Mouse (Mus musculus): Measurements from ENCODE around the gene Syde1. TPM values are rescaled to one million over a fixed set of nuclear protein-coding genes. Genes with fewer than 3 reads are reported as not detected.
A peak's percentile ranks its signal among the peaks of the same experiment; 100 is the strongest.

Gene Syde1
- polyA plus RNA-seq, 1 experiment from 2014 or later = 8.2 TPM

- 82% methylated on average over 3 of the region's 3 CpGs for WGBS
- Histone ChIP-seq H3K9me3 (ENCODE audit: control insufficient read depth, low read length) (no peaks in the 10 kb centered on the region), H3K9ac (ENCODE audit: low read depth, low read length) (no peak overlapping the region), H3K36me3 (ENCODE audit: control insufficient read depth, insufficient read depth, low read length) (peaks cover 20% of the 10 kb centered on the region), H3K4me1 (replicated peaks; ENCODE audit: control insufficient read depth, insufficient read depth, low read length) (no peaks in the 10 kb centered on the region), H3K4me2 (no peak overlapping the region), H3K4me3 (ENCODE audit: low read depth, low read length) (no peak overlapping the region), H3K27ac (ENCODE audit: low read depth, low read length) (no peak overlapping the region), H3K27me3 (replicated peaks; ENCODE audit: control insufficient read depth, insufficient read depth, low read length) (no peaks in the 10 kb centered on the region)
- DNase-seq (ENCODE audit: low spot score) (no peak), ATAC-seq (replicated peaks; ENCODE audit: low FRiP score) (no peak)
Measured at GRCm38 (mm10) chr10:78583939-78584338, 7.8 kb downstream of the Syde1 start.

GRCm38 (mm10) chr10:78583347-78583746, 8.4 kb downstream of the Syde1 start:
- no peaks in the 10 kb centered on the region for H3K4me1 ChIP-seq (replicated peaks; ENCODE audit: control insufficient read depth, insufficient read depth, low read length)
- H3K36me3 ChIP-seq (ENCODE audit: control insufficient read depth, insufficient read depth, low read length) = peaks cover 17% of the 10 kb centered on the region
- no peak overlapping the region for H3K4me3 ChIP-seq (ENCODE audit: low read depth, low read length)
- H3K9me3 ChIP-seq (ENCODE audit: control insufficient read depth, low read length) = no peaks in the 10 kb centered on the region
- H3K4me2 ChIP-seq = no peak overlapping the region
- H3K27ac ChIP-seq (ENCODE audit: low read depth, low read length) = no peak overlapping the region
- H3K9ac ChIP-seq (ENCODE audit: low read depth, low read length) = no peak overlapping the region
- DNase-seq (ENCODE audit: low spot score) = no peak
- ATAC-seq (replicated peaks; ENCODE audit: low FRiP score) = no peak
- no peaks in the 10 kb centered on the region for H3K27me3 ChIP-seq (replicated peaks; ENCODE audit: control insufficient read depth, insufficient read depth, low read length)
- WGBS = 72% methylated on average over 9 of the region's 9 CpGs

GRCm38 (mm10) chr10:78581121-78581520, 10.6 kb downstream of the Syde1 start:
- Histone ChIP-seq H3K4me1 (replicated peaks; ENCODE audit: control insufficient read depth, insufficient read depth, low read length) (no peaks in the 10 kb centered on the region), H3K4me2 (no peak overlapping the region), H3K27me3 (replicated peaks; ENCODE audit: control insufficient read depth, insufficient read depth, low read length) (no peaks in the 10 kb centered on the region), H3K9me3 (ENCODE audit: control insufficient read depth, low read length) (no peaks in the 10 kb centered on the region), H3K27ac (ENCODE audit: low read depth, low read length) (no peak overlapping the region), H3K4me3 (ENCODE audit: low read depth, low read length) (no peak overlapping the region), H3K9ac (ENCODE audit: low read depth, low read length) (no peak overlapping the region), H3K36me3 (ENCODE audit: control insufficient read depth, insufficient read depth, low read length) (peaks cover 12% of the 10 kb centered on the region)
- ATAC-seq (replicated peaks; ENCODE audit: low FRiP score) = no peak
- no peak for DNase-seq (ENCODE audit: low spot score)
- 93% methylated on average over 7 of the region's 7 CpGs for WGBS

GRCm38 (mm10) chr10:78578204-78578603, 13.6 kb downstream of the Syde1 start:
- Histone ChIP-seq H3K4me3 (ENCODE audit: low read depth, low read length) (no peak overlapping the region), H3K9me3 (ENCODE audit: control insufficient read depth, low read length) (no peaks in the 10 kb centered on the region), H3K9ac (ENCODE audit: low read depth, low read length) (no peak overlapping the region), H3K4me1 (replicated peaks; ENCODE audit: control insufficient read depth, insufficient read depth, low read length) (peaks cover 9% of the 10 kb centered on the region), H3K4me2 (no peak overlapping the region), H3K27me3 (replicated peaks; ENCODE audit: control insufficient read depth, insufficient read depth, low read length) (no peaks in the 10 kb centered on the region), H3K36me3 (ENCODE audit: control insufficient read depth, insufficient read depth, low read length) (peaks cover 7% of the 10 kb centered on the region), H3K27ac (ENCODE audit: low read depth, low read length) (no peak overlapping the region)
- no peak for ATAC-seq (replicated peaks; ENCODE audit: low FRiP score)
- no peak for DNase-seq (ENCODE audit: low spot score)
- 78% methylated on average over 3 of the region's 3 CpGs for WGBS

GRCm38 (mm10) chr10:78576435-78577184, 15.2 kb downstream of the Syde1 start:
- 86% methylated on average over 16 of the region's 16 CpGs for WGBS
- H3K4me2 ChIP-seq = no peak overlapping the region
- H3K27me3 ChIP-seq (replicated peaks; ENCODE audit: control insufficient read depth, insufficient read depth, low read length) = no peaks in the 10 kb centered on the region
- DNase-seq (ENCODE audit: low spot score) = no peak
- no peak overlapping the region for H3K4me3 ChIP-seq (ENCODE audit: low read depth, low read length)
- peaks cover 9% of the 10 kb centered on the region for H3K4me1 ChIP-seq (replicated peaks; ENCODE audit: control insufficient read depth, insufficient read depth, low read length)
- no peak for ATAC-seq (replicated peaks; ENCODE audit: low FRiP score)
- no peak overlapping the region for H3K27ac ChIP-seq (ENCODE audit: low read depth, low read length)
- H3K9me3 ChIP-seq (ENCODE audit: control insufficient read depth, low read length) = no peaks in the 10 kb centered on the region
- H3K9ac ChIP-seq (ENCODE audit: low read depth, low read length) = no peak overlapping the region
- H3K36me3 ChIP-seq (ENCODE audit: control insufficient read depth, insufficient read depth, low read length) = peaks cover 7% of the 10 kb centered on the region

DNA sequence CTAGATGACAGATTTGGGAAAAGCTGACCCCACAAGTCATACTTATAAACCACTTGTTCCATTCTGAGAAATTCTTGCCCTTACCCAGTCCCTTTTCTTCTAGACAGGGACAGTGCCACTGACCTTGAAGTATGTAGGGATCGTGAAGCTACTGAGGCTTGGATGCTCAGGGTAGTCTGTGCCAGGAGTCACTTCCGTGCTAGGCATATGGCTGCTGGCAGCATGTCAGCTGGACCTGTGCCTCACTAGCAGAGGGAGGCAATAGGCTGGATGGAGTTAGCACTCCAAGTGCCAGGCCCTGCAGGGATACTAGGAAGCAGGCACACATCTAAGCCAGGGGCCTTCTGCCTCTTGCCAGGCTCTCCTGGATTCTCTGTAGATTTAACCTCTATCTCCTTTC, 16.1 kb downstream of the Syde1 start:
- H3K9ac ChIP-seq (ENCODE audit: low read depth, low read length) = peak overlapping the region; percentile 88
- peaks cover 7% of the 10 kb centered on the region for H3K36me3 ChIP-seq (ENCODE audit: control insufficient read depth, insufficient read depth, low read length)
- no peaks in the 10 kb centered on the region for H3K9me3 ChIP-seq (ENCODE audit: control insufficient read depth, low read length)
- peak overlapping the region; percentile 78 for H3K4me3 ChIP-seq (ENCODE audit: low read depth, low read length)
- H3K27ac ChIP-seq (ENCODE audit: low read depth, low read length) = 0 out of 2 replicates have a peak overlapping the region, but pooled peaks have one; percentile 39
- H3K27me3 ChIP-seq (replicated peaks; ENCODE audit: control insufficient read depth, insufficient read depth, low read length) = no peaks in the 10 kb centered on the region
- peaks cover 9% of the 10 kb centered on the region for H3K4me1 ChIP-seq (replicated peaks; ENCODE audit: control insufficient read depth, insufficient read depth, low read length)
- DNase-seq (ENCODE audit: low spot score) = no peak
- ATAC-seq (replicated peaks; ENCODE audit: low FRiP score) = no peak
- peak overlapping the region; percentile 85 for H3K4me2 ChIP-seq
- WGBS = 85% methylated on average over 2 of the region's 2 CpGs

- Histone ChIP-seq H3K27ac (ENCODE audit: low read depth, low read length) (peak overlapping the region; percentile 94), H3K36me3 (ENCODE audit: control insufficient read depth, insufficient read depth, low read length) (peaks cover 7% of the 10 kb centered on the region), H3K27me3 (replicated peaks; ENCODE audit: control insufficient read depth, insufficient read depth, low read length) (no peaks in the 10 kb centered on the region), H3K4me3 (ENCODE audit: low read depth, low read length) (peak overlapping the region; percentile 78), H3K9ac (ENCODE audit: low read depth, low read length) (peak overlapping the region; percentile 88), H3K9me3 (ENCODE audit: control insufficient read depth, low read length) (no peaks in the 10 kb centered on the region), H3K4me2 (peak overlapping the region; percentile 85), H3K4me1 (replicated peaks; ENCODE audit: control insufficient read depth, insufficient read depth, low read length) (peaks cover 9% of the 10 kb centered on the region)
- DNase-seq (ENCODE audit: low spot score) (no peak), ATAC-seq (replicated peaks; ENCODE audit: low FRiP score) (peak; percentile 7)
- 9% methylated on average over 13 of the region's 13 CpGs for WGBS
Measured at GRCm38 (mm10) chr10:78575105-78575632, 16.6 kb downstream of the Syde1 start.

DNA sequence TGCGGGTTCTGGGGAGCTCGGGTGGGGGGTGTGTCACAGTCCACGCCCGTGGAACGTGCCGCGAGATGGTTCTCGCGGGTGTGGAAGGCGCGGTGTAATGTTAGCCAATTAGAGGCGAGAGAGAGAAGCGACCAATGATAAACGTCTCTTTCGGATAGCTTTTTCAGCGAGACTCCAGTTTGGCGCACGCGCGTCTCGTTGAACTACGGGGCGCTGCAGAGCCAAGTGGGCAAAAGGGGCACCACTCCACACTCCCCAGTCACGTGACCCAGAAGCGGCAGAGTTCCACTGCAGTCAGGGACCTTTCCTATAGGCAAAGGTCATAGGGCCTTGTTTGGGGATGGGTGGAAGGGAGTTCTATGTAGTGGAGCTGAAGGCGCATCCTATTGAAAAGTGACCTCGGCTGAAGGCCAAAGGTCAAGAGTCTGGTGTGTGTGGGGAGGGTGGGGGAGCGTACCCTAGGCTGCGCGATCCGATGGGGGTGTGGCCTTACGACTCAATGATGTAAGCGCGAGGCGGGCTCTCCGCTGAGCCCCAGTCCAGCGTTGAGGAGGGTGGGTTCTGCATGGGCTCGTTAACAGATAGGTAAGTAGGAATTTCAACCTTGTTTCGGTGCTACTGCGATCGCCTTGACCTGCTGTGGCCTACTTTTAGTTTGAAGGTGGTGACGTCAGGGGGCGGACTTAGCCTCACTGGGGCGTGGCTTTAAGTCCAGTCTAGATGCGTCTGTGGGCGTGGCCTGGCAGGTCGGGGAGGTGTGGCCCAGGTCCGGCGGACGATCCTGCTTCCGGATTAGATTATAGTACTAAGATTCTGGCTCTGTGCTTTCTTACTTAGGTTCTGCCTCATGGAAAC, 17.3 kb downstream of the Syde1 start, which contains the start of gene Ilvbl:
Gene Ilvbl, plus strand, starts transcription at position 97 of the 855 bp plus-strand sequence.
- no peaks in the 10 kb centered on the region for H3K27me3 ChIP-seq (replicated peaks; ENCODE audit: control insufficient read depth, insufficient read depth, low read length)
- H3K4me1 ChIP-seq (replicated peaks; ENCODE audit: control insufficient read depth, insufficient read depth, low read length) = peaks cover 9% of the 10 kb centered on the region
- H3K27ac ChIP-seq (ENCODE audit: low read depth, low read length) = peak within 1 kb of the TSS; percentile 94
- peak within 1 kb of the TSS; percentile 88 for H3K9ac ChIP-seq (ENCODE audit: low read depth, low read length)
- peak within 1 kb of the TSS; percentile 78 for H3K4me3 ChIP-seq (ENCODE audit: low read depth, low read length)
- H3K9me3 ChIP-seq (ENCODE audit: control insufficient read depth, low read length) = no peaks in the 10 kb centered on the region
- under 1% methylated on average over 51 of the region's 51 CpGs for WGBS
- DNase-seq (ENCODE audit: low spot score) = peak; percentile 91
- peak; percentile 88 for ATAC-seq (replicated peaks; ENCODE audit: low FRiP score)
- peaks cover 4% of the 10 kb centered on the region for H3K36me3 ChIP-seq (ENCODE audit: control insufficient read depth, insufficient read depth, low read length)
- peak within 1 kb of the TSS; percentile 85 for H3K4me2 ChIP-seq

All from liver, embryonic 11.5 days (tissue).